Mouse (Mus musculus): ENCODE results near the gene Jsrp1.

DNA sequence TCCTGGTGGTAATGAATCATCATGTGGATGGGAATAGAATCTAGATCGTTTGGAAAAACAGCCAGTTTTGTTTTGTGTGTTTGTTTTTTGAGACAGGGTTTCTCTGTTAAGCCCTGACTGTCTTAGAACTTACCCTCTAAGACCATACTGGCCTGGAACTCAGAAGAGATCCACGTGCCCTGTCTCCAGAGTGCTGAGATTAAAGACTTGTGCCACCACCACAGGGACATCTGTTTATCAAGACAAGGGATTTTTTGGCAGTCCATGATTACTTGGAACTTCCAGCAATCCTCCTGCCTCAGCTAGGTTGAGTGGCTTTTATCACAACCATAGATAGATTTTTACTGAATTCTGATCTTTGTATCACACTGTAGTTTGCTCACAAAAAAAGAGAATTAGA lies 11.5 kb upstream of the Jsrp1 start:
- TF ChIP-seq POLR2A (IDR thresholded peaks at IDR 0.05; ENCODE audit: borderline replicate concordance, extremely low read depth, low read depth, low read length) (no peak), CTCF (IDR thresholded peaks at IDR 0.05; ENCODE audit: insufficient read depth, low read length) (no peak)

Data from lung, adult 2 months (tissue).